Mouse (Mus musculus) lung, adult 2 months (tissue): Measurements from ENCODE around the gene Cxcr2.

Experiments
- CTCF ChIP-seq: fragments of 200-500 bp; IDR thresholded peaks from 2 replicates; pipeline ENCODE4 v1.5.1; 2011; ENCODE audit warnings: mild to moderate bottlenecking, low read length, control low read depth; ENCODE audit not compliant: insufficient read depth
- POLR2A ChIP-seq: fragments of 200-500 bp; IDR thresholded peaks from 2 replicates; pipeline ENCODE4 v1.6.1; 2011; ENCODE audit warnings: low read depth, mild to moderate bottlenecking, control low read depth, low read length, borderline replicate concordance; ENCODE audit errors: extremely low read depth

- TF ChIP-seq POLR2A: no peak
- TF ChIP-seq CTCF: no peak
Measured at GRCm38 (mm10) chr1:74169721-74170120, 15.9 kb downstream of the Cxcr2 start.
